Mouse (Mus musculus): ENCODE results near the gene Slc25a41. TPM values are rescaled to one million over a fixed set of nuclear protein-coding genes. Genes with fewer than 3 reads are reported as not detected.

Gene Slc25a41
- polyA plus RNA-seq, 1 experiment from 2014 or later, result not detected

DNA sequence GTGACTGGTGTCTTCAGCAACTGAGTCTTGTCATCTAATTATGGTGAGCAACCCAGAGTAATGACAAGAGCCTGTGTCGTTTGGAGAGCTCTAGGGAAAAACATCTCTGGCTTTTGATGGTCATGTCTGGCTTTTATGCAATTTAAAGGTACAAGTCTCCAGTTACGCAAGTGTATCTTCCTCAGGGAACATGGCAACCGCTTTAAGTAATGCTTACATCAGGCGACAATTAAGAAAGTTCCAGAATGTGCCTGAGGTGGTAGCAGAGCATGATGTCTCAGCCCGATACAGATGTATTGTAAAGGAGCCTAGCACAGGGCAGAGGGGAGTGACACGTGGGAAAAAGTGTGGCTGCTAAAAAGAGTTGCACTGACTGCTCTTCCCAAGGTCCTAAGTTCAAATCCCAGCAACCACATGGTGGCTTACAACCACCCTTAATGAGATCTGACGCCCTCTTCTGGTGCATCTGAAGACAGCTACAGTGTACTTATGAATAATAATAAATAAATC, 52.5 kb downstream of the Slc25a41 start:
- Histone ChIP-seq H3K27ac (replicated peaks) (peak overlapping the region; percentile 92), H3K4me1 (replicated peaks) (peaks cover 22% of the 10 kb centered on the region), H3K9ac (peak overlapping the region; percentile 71; the same call in 1 of the 2 replicates), H3K9me3 (no peaks in the 10 kb centered on the region), H3K4me3 (peak overlapping the region; percentile 61), H3K27me3 (no peaks in the 10 kb centered on the region), H3K36me3 (peaks cover 17% of the 10 kb centered on the region), H3K4me2 (peak overlapping the region; percentile 86)
- 73% methylated on average over 7 of the region's 7 CpGs for whole genome bisulfite sequencing
- ATAC-seq (ENCODE audit: low FRiP score, low read depth), result no peak

DNA sequence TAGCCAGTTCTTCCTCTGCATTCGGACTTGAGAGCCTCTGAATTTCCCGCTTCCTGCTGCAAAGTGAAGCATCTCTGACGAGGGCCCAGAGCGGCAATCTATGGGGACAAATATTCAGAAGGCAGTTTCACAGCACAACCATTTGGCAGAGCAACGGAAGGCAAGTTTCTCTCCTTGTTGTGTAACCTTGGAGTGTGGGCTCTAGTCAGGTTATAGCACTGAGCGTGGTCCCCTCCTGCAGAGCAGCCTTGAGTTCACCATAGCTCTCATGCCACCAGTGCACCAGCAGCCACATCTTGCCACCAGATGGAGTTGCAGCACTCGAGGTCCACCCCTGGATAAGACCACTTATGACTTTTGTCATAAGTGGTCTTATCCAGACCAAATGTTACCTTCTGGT, 53.0 kb downstream of the Slc25a41 start:
- H3K9me3 ChIP-seq, result no peaks in the 10 kb centered on the region
- no peak overlapping the region for H3K9ac ChIP-seq
- no peak overlapping the region for H3K27ac ChIP-seq (replicated peaks)
- H3K27me3 ChIP-seq, result no peaks in the 10 kb centered on the region
- H3K36me3 ChIP-seq, result peaks cover 11% of the 10 kb centered on the region
- peaks cover 22% of the 10 kb centered on the region for H3K4me1 ChIP-seq (replicated peaks)
- ATAC-seq (ENCODE audit: low FRiP score, low read depth), result no peak
- H3K4me3 ChIP-seq, result no peak overlapping the region
- H3K4me2 ChIP-seq, result no peak overlapping the region
- WGBS, result 89% methylated on average over 7 of the region's 7 CpGs

DNA sequence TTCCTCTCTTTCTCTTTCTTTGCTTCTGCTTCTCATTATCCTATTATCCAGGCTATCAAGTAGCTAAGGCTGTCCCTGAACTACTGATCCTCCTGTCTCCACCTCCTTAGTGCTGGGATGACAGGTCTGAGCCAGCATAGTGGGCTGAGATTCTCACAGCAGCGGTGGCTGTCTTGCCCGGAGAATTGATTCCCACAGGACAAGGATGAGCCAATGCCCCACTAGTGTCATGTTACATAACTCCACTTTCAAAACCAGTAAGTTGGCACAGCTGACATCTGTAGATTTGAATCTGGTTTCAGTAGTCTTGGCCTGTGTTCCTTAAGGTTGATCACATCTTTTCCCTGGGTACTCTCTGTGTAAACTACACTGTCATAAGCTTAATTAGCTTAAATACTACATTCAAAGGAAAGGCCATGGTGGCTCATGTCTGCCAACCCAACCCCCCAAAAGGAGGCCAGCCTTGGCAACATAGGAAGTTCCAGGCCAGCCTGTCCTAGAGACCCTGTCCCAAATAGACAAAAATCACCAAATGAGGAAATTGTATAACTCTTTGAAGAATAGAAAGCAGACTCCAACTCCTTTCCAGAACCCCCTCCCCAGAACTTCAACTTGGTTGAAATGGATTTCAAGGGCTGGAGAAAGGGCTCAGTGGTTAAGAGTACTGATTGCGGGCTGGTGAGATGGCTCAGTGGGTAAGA, 55.2 kb downstream of the Slc25a41 start:
- H3K27ac ChIP-seq (replicated peaks), result no peak overlapping the region
- no peak overlapping the region for H3K4me2 ChIP-seq
- H3K4me1 ChIP-seq (replicated peaks), result peaks cover 9% of the 10 kb centered on the region
- no peak overlapping the region for H3K9ac ChIP-seq
- H3K36me3 ChIP-seq, result no peaks in the 10 kb centered on the region
- 92% methylated on average over 3 of the region's 3 CpGs for WGBS
- no peak overlapping the region for H3K4me3 ChIP-seq
- no peak for ATAC-seq (ENCODE audit: low FRiP score, low read depth)
- no peaks in the 10 kb centered on the region for H3K9me3 ChIP-seq
- no peaks in the 10 kb centered on the region for H3K27me3 ChIP-seq

DNA sequence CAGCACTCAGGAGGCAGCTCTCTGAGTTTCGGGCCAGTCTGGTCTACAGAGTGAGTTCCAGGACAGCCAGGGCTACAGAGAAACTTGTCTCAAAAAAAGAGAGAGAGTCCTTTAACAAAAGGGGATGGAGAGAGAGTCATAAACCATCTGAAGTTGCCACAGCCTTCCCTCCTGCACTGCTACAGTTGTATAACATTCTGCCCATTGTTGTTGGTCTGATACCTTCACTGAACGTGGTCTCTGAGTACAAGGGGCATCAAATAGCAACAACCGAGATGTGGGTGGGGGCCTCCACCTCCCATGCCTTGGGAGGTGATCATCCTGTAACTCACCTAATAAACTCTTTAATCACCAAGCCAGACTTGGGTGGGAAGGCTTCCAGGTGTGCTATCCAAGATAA, 55.8 kb downstream of the Slc25a41 start:
- WGBS, result 82% methylated on average over 3 of the region's 3 CpGs
- no peak overlapping the region for H3K4me3 ChIP-seq
- no peaks in the 10 kb centered on the region for H3K27me3 ChIP-seq
- H3K9ac ChIP-seq, result no peak overlapping the region
- H3K4me2 ChIP-seq, result no peak overlapping the region
- no peaks in the 10 kb centered on the region for H3K36me3 ChIP-seq
- no peaks in the 10 kb centered on the region for H3K9me3 ChIP-seq
- H3K4me1 ChIP-seq (replicated peaks), result 0 out of 2 replicates have a peak, but pooled peaks cover 4% of the 10 kb centered on the region
- H3K27ac ChIP-seq (replicated peaks), result no peak overlapping the region
- no peak for ATAC-seq (ENCODE audit: low FRiP score, low read depth)

DNA sequence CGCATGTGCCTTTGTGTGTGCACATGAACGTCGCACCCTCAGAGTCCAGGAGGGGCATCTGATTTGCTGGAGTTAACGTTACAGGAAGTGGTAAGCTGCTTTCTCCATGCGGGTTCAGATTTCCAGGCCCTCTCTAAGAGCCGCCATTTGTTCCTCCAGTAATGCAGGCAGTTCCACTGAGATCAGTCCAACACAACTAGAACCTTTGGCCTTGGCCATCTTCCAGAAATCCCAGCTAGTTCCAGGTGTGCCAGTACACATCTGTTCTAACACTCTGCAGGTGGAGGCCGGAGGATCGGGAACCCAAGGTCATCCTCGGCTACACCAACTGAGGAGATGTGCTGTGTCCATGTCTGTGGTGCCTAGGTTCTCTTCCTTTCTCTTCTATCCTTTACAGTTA, 56.6 kb downstream of the Slc25a41 start:
- Histone ChIP-seq H3K27ac (replicated peaks) (no peak overlapping the region), H3K4me2 (no peak overlapping the region), H3K4me1 (replicated peaks) (0 out of 2 replicates have a peak, but pooled peaks cover 4% of the 10 kb centered on the region), H3K9me3 (no peaks in the 10 kb centered on the region), H3K27me3 (no peaks in the 10 kb centered on the region), H3K36me3 (no peaks in the 10 kb centered on the region), H3K4me3 (no peak overlapping the region), H3K9ac (no peak overlapping the region)
- WGBS, result 91% methylated on average over 9 of the region's 9 CpGs
- ATAC-seq (ENCODE audit: low FRiP score, low read depth), result no peak

Other genes with a start within 250 kb of the Slc25a41 start
- 4.8 and 6.7 TPM in 2 replicates for gene Rfx2, start 210.6 kb downstream of the Slc25a41 start, polyA plus RNA-seq (2015; fragmentation: Nextera tagmentation; extraction: Ambion mirVana)
- gene Acsbg2, start 167.2 kb downstream of the Slc25a41 start, polyA plus RNA-seq (2015; fragmentation: Nextera tagmentation; extraction: Ambion mirVana), result not detected in 2 replicates
- gene 1700061G19Rik, start 166.2 kb downstream of the Slc25a41 start, polyA plus RNA-seq (2015; fragmentation: Nextera tagmentation; extraction: Ambion mirVana), result 0.43 and 0.61 TPM in 2 replicates
- 89.1 and 93.3 TPM in 2 replicates for gene Mllt1, start 106.2 kb downstream of the Slc25a41 start, polyA plus RNA-seq (2015; fragmentation: Nextera tagmentation; extraction: Ambion mirVana)
- gene Acer1, start 59.5 kb downstream of the Slc25a41 start, polyA plus RNA-seq (2015; fragmentation: Nextera tagmentation; extraction: Ambion mirVana), result not detected in 2 replicates
- 166 and 168 TPM in 2 replicates for gene Clpp, start 51.3 kb downstream of the Slc25a41 start, polyA plus RNA-seq (2015; fragmentation: Nextera tagmentation; extraction: Ambion mirVana)
- 54.7 and 55.8 TPM in 2 replicates for gene Alkbh7, start 44.3 kb downstream of the Slc25a41 start, polyA plus RNA-seq (2015; fragmentation: Nextera tagmentation; extraction: Ambion mirVana)
- 0.51 and 0.61 TPM in 2 replicates for gene Pspn, start 41.6 kb downstream of the Slc25a41 start, polyA plus RNA-seq (2015; fragmentation: Nextera tagmentation; extraction: Ambion mirVana)
- gene Gtf2f1, start 30.4 kb downstream of the Slc25a41 start, polyA plus RNA-seq (2015; fragmentation: Nextera tagmentation; extraction: Ambion mirVana), result 67.3 and 67.5 TPM in 2 replicates
- 0.41 and 0.54 TPM in 2 replicates for gene Gm17949, start 30.2 kb downstream of the Slc25a41 start, polyA plus RNA-seq (2015; fragmentation: Nextera tagmentation; extraction: Ambion mirVana)
- gene Khsrp, start 10.1 kb downstream of the Slc25a41 start, polyA plus RNA-seq (2015; fragmentation: Nextera tagmentation; extraction: Ambion mirVana), result 27.9 and 31.2 TPM in 2 replicates
- 4.1 and 4.6 TPM in 2 replicates for gene Crb3, start 17.5 kb upstream of the Slc25a41 start, polyA plus RNA-seq (2015; fragmentation: Nextera tagmentation; extraction: Ambion mirVana)
- gene Slc25a23, start 18.2 kb upstream of the Slc25a41 start, polyA plus RNA-seq (2015; fragmentation: Nextera tagmentation; extraction: Ambion mirVana), result 43.1 and 45.0 TPM in 2 replicates
- gene Dennd1c, start 36.9 kb upstream of the Slc25a41 start, polyA plus RNA-seq (2015; fragmentation: Nextera tagmentation; extraction: Ambion mirVana), result 4.3 and 4.4 TPM in 2 replicates
- 329 and 394 TPM in 2 replicates for gene Tubb4a, start 46.1 kb upstream of the Slc25a41 start, polyA plus RNA-seq (2015; fragmentation: Nextera tagmentation; extraction: Ambion mirVana)
- gene Tnfsf9, start 63.7 kb upstream of the Slc25a41 start, polyA plus RNA-seq (2015; fragmentation: Nextera tagmentation; extraction: Ambion mirVana), result 6.6 and 8.7 TPM in 2 replicates
- gene Cd70, start 108.1 kb upstream of the Slc25a41 start, polyA plus RNA-seq (2015; fragmentation: Nextera tagmentation; extraction: Ambion mirVana), result 1.4 and 1.9 TPM in 2 replicates
- gene Tnfsf14, start 152.5 kb upstream of the Slc25a41 start, polyA plus RNA-seq (2015; fragmentation: Nextera tagmentation; extraction: Ambion mirVana), result 0.08 TPM in 1 of 2 replicates, not detected in the other
- gene C3, start 186.5 kb upstream of the Slc25a41 start, polyA plus RNA-seq (2015; fragmentation: Nextera tagmentation; extraction: Ambion mirVana), result 1.2 and 1.9 TPM in 2 replicates
- 22.3 and 24.0 TPM in 2 replicates for gene Gpr108, start 206.8 kb upstream of the Slc25a41 start, polyA plus RNA-seq (2015; fragmentation: Nextera tagmentation; extraction: Ambion mirVana)
- gene Trip10, start 207.8 kb upstream of the Slc25a41 start, polyA plus RNA-seq (2015; fragmentation: Nextera tagmentation; extraction: Ambion mirVana), result 10.4 and 11.6 TPM in 2 replicates
- 1.7 and 1.8 TPM in 2 replicates for gene Vav1, start 237.4 kb upstream of the Slc25a41 start, polyA plus RNA-seq (2015; fragmentation: Nextera tagmentation; extraction: Ambion mirVana)

All from hindbrain, embryonic 15.5 days (tissue).